Mouse (Mus musculus): ENCODE results near the gene Palmd. TPM values are rescaled to one million over a fixed set of nuclear protein-coding genes. Genes with fewer than 3 reads are reported as not detected.

Gene Palmd
- total RNA-seq, 2 experiments from 2014 or later = 54.5 to 71.2 TPM

DNA sequence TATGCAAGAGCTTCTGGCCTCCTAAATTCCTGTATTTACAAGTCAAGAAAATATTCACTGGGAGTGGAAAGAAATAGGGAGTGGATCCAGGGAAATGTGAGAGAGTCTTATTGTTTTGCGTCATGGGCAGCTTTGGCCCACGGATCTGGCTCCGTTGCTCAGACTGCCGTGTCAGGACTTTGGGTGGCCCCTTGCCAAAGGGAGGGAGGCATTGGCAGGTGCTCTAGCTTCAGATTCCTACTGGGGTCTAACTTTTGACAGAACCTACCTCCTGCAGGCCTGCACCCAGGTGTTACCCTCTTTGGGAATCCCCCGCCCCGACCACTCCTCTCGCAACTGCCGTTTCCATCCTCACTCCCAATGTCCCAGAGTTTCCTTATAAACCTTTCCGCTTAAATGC, 4.4 kb downstream of the Palmd start:
- intact Hi-C loops (cut with DNase I) = loop anchor here (5.0 to 10.0 kb wide), 2 partner anchors 37 to 160 kb away; partner anchors contain the start of gene Agl
- DNase-seq (ENCODE audit: low spot score) = peak; percentile 71

DNA sequence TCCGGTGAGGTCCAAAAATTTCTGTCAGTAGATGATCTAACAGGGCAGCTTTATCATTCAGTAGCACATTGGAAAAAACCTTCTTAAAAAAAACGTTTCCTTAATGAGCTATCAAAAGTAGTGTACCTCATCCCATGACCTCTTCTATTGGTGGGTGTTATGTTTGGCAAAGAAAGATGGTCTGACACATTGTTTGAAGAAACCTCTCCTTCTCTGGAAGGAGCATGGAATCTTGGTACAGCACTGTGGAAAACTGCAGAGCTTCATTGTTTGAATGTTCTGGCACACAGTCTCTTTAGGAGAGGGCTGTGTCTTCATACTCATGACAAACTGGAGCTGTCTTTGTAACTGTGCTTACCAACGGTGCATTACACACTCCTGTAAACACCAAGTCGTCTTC, 5.6 kb downstream of the Palmd start:
- intact Hi-C loops (cut with DNase I) = loop anchor here (5.0 to 10.0 kb wide), 2 partner anchors 36 to 158 kb away; partner anchors contain the start of gene Agl
- no peak for DNase-seq (ENCODE audit: low spot score)

DNA sequence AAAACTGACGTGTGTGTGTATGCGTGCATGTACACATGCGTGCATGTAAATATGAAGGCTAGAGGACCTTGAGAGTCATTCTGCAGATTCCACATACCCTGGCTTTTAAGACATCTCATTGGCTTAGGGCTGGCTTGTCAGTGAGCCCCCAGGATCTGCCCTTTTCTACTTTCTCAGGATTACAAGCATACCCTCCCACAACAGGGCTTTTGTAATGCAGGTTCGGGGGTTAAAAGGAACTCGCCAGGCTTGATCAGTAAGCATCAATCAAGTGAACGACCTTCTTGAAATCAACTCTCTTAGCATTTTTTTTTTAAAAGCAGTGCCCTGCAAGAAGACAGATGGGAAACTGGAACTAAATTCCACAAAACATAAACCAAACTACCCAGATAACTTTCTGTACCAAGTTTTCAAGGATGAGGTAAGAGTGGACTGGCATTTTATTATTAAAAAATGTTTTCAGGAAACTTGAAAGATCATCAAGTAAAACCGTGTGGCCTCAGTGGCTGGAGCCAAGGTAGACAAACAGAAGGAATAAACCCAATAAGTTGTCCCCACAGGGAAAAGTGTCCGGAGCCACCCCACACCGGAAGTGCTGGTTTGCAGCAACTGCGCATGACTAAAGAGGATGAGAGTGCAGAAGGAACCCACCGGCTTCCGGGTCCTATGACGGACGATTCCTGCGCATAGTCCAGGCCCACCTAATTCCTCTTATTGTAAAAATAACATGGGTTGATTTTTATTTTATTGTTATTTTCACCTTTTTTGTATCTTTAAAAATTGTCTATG, 7.2 kb downstream of the Palmd start:
- intact Hi-C loops (cut with DNase I) = loop anchor here (5.0 to 10.0 kb wide), 2 partner anchors 34 to 157 kb away; partner anchors contain the start of gene Agl
- DNase-seq (ENCODE audit: low spot score) = no peak

DNA sequence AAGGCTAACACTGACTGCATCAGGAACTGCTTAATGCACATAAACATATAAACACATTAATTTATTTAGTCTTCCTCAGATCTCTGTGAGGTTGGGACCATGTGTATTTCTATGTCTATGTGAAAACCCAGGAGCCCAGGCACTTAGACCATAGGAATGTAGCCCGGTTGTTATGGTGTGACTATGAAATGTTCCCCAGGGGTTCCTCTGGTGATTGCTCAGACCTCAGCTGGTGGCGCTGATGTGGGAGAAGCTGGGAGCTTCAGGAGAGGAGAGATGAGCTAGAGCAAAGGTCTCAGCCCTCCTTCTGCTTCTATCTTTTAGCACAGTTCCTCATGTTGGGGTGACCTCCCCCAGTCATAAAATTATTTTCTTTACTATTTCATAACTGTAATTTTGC, 8.4 kb downstream of the Palmd start:
- intact Hi-C loops (cut with DNase I) = loop anchor here (5.0 to 10.0 kb wide), 2 partner anchors 33 to 156 kb away; partner anchors contain the start of gene Agl
- no peak for DNase-seq (ENCODE audit: low spot score)

DNA sequence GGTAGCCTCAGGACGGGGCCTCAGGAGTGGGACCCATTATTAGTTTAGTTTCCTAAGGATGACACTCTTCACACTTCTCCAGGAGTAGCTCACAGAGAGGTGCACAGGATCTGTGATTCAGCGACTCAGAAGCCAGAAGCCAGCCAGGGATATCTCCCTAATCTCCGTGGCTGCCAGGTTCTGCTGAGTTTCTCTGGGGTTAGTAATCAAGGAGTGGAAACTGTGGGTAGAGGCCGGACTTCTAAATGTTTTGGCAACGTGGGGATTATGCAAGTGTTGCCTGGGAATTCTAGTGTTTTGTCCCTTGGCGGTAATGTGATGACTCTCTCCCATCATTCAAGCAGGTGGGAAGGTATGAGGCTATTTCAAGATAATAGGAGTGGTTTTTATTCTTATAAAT, 13.7 kb downstream of the Palmd start:
- intact Hi-C loops (cut with DNase I) = no loop called here
- DNase-seq (ENCODE audit: low spot score) = no peak

DNA sequence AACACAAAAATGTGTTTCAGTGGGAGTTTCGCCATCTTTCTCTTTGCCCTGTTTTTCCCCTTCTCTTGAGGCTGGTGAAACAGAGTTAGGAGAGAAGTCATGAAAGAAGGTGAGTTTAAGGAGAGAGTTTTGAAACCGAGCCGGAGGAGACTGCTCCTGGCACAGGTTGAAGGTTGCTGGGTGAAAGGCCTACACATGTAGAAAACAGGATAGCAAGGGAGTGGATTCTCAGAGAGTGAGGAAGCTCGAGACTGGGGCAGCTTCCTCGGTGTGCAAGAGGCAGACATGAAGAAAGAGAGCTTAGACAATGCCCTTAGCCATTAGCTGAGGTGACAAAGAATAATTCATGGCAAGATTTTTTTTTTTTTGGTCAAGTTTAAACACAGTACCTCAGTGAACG, 15.4 kb downstream of the Palmd start:
- no peak for DNase-seq (ENCODE audit: low spot score)
- intact Hi-C loops (cut with DNase I) = loop anchor here (2.0 kb wide), 1 partner anchor 13 kb away; no protein-coding TSS in a partner anchor

DNA sequence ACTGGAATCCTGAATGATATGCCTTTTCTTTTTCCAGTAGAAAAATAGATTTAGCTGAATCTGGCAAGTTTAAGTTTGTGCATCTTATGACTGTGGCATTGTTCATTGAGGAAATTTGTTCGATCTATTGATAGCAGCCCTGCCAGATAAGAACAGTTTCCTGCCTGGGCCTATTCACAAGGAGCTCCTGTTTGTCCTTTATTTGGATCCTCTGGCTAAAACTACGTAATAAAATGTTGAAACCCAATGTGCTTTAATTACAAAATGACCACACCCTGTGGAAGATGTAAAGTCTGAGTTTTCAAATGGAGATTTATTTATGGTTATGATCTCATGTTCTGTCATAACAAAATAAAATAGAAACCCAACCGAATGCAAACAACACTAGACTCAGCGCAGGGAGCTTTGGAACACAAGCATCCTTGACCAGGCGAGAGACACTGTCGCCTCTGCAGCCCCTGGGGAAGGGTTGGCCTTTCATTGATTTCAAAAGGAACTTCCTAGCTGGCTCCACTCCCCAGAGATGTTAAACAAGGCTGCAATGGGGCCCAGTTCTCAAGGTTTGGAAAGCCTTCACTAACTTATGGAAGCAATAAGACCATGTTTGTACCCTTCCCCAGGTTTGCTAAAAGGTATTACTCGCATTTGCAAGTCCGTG, 16.4 kb downstream of the Palmd start:
- intact Hi-C loops (cut with DNase I) = loop anchor here (2.0 kb wide), 1 partner anchor 14 kb away; no protein-coding TSS in a partner anchor
- DNase-seq (ENCODE audit: low spot score) = no peak

DNA sequence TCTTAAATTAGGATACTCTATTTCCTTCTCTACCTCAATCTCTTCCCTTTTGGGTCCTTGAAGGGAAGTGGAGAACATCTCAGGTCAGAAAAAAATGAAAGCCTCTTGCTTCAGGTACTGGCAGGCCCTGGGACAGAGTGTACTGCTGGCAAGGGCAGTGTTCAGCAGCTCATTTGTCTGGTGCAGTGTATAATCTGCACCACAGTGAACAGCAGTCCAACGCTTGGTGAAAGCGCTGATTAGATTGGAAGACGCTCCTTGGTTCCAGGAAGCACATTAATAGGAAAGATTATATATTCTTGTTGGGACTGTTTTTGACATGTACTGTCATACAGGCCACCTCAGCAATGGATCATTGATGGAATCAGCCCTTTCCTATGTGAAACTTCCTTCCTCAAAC, 17.3 kb downstream of the Palmd start:
- DNase-seq (ENCODE audit: low spot score) = no peak
- intact Hi-C loops (cut with DNase I) = no loop called here

DNA sequence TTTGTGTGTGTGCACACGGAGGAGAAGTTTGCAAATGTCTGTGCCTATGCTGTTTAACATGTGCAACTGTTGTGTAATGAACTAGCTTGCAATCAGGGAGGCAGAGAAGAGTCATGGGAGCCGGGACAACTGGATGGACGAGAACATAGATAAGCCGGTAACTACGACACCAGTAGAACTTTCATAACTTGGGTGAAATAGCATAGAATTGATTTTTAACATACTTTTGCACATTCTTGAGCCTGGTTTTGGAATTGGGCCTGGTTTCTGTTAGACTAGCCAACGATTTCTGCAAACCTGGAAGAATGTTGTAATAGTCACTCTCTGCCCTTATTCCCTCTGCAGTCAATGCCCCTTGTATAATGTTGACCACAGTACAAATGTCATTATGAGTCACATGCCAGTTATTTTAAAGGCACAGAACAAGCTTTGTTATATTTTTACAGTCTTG, 18.1 kb downstream of the Palmd start:
- intact Hi-C loops (cut with DNase I) = no loop called here
- DNase-seq (ENCODE audit: low spot score) = no peak

DNA sequence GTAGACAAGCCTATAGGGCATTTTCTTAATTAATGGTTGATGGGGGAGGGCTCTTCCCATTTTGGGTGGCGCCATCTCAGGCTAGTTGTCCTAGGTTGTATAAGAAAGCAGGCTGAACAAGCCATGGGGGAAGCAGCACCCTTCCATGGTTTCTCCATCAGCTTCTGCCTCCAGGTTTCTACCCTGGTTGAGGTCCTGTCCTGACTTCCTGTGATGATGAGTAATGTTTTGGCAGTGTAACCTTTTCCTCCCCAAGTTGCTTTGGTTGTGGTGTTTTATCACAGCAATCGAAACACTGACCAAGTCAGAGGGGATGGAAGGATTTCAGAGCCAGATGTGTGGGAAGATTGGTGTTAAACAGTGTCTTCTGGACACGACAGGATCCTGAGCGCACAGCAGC, 22.3 kb downstream of the Palmd start:
- DNase-seq (ENCODE audit: low spot score) = no peak
- intact Hi-C loops (cut with DNase I) = no loop called here

DNA sequence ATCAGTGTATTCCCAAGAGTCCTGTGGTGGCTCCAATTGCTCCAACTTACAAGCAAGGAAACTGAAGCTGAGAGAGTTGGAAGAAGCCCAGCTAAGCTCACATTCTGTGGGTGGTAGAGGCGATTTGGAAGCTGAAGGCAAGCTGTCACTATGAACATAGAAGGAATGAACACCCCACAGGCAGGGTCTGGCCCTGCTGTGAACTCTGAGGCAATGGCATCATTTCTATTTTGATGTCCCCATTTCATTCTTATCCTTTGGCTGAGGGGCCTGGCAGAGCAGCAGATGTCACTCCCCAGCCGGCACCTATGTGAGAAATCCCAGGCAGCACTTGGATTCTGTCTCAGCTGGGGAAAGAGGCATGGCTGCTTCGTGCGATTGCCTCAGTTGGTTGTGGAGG, 25.4 kb downstream of the Palmd start:
- no peak for DNase-seq (ENCODE audit: low spot score)
- intact Hi-C loops (cut with DNase I) = no loop called here

DNA sequence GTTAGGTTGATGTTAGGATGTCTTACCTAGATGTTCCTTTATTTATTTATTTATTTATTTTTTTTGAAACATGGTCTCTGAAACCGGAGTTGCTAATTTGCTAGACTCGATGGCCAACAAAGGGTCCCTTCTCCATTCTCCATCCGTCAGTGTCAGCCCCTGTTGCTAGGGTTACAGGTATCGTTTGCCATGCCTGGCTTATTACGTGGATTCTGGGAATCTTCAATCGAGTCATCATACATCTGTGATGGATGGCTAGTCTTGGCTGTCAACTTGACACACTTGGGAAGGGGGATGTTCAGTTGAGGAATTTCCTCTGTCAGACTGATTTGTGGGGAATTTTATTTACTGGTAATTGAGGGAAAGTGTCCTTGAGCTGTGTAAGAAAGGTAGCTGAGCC, 26.0 kb downstream of the Palmd start:
- intact Hi-C loops (cut with DNase I) = no loop called here
- DNase-seq (ENCODE audit: low spot score) = no peak

DNA sequence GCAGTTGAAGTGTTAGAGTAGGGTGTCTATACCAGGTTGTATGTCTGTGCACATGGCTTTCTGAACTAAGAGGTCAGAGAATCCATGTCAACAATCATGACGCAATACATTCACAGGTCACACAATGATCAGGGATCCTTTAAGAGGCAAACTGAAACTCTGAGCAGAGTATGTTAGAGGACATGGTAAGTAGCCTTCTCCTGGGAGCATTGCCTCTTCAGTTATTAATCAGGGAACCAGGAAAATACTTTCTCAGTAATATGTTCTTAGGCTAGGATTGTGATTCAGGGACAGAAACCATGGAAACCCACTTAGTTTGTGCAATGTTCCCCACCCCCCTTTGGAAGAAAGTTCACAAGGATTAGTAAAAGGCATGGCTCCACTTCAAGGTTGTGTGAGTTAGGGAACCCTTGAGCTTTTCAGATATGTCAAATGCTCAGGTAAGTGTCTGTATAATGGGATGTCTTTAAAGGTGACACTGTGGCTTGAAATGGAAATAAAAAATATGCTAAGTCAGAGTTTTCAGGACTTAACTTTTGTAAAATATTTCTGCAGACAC, 27.1 kb downstream of the Palmd start:
- no peak for DNase-seq (ENCODE audit: low spot score)
- intact Hi-C loops (cut with DNase I) = no loop called here

DNA sequence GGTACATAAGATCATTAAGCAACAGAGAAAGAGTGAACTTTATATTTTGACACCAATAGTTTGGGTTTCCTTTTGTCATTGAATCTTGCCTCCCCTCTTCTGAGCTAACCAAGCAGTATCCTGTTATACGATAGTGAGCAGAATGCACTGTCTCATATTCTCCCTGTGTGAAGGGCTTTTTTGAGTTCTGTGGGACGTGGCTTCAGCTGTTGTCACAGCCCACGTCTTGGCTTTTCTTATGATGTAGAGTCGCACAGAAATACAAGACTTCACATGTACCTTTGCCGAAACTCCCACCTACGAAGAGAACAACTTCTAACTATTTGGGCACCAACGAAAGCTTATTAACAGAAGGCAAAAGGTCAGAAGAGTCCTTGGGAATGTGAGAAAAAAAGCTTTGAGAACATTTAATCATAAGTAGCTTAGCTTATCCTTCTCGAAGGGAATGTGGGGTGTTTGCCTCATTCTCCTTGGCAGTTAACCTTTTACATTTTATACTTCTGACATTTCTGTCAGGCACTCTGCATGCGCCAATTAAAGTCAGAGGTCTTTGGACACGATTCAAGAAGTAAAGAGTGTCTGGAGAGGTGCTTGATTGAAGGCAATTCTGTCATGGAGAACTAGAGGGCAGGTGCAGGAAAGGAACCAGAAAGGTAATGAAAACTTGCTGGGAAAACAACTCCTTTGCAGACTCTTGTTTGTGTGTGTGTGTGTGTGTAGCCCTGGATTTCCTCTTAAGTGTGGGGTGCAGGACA, 27.8 kb downstream of the Palmd start:
- DNase-seq (ENCODE audit: low spot score) = no peak
- intact Hi-C loops (cut with DNase I) = no loop called here

DNA sequence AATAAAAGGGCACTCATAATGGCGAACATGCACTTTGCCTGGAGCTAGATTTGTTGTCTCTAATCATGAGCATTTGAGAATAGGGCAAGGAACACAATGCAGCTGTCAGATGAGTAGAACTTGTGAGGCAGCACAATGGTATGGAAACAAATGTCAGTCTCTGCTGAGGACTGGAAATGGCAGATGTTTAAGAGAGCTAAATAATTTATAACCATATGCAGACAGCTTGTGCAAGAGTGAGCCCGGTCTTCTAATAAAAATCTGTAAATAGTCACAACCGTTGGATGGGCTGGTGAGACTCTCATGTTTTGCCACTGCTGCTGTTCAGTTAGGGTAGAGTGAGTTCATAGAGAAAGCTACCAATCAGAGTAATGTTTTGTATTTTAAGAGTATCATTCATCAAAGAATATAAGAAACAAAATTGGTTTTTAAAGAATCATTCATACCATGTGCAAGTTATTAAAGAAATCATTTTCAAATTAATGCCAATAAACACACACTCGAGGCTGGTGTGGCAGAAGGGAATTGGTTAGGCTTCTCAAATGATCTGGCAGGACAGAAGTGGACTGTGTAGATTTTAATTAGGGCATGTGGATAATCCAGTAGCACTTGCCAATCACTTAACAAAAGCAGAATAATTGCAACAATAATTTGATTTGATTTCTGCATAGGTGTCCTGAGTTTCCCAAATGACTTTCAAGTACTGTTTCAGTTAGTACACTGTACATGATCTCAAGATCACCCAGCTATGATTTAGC, 31.7 kb downstream of the Palmd start:
- DNase-seq (ENCODE audit: low spot score) = no peak
- intact Hi-C loops (cut with DNase I) = no loop called here

DNA sequence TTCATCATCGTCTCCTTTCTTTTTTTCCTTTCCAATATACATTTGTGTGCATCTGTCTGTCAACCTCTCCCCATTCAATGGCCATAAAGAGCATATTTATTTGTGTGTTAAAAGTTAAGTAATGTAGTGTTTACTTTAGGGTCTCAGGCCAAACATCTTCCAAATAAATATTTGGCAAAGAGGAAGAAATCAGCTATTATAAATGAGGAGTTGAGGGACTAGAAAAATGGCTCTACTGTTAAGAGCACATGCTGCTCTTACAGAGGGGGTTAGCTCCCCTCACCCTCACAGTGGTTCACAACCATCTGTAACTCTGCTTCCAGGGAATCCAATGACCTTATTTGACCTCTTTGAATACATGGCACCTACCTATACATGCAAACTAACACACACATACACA, 35.6 kb downstream of the Palmd start:
- DNase-seq (ENCODE audit: low spot score) = no peak
- intact Hi-C loops (cut with DNase I) = no loop called here

DNA sequence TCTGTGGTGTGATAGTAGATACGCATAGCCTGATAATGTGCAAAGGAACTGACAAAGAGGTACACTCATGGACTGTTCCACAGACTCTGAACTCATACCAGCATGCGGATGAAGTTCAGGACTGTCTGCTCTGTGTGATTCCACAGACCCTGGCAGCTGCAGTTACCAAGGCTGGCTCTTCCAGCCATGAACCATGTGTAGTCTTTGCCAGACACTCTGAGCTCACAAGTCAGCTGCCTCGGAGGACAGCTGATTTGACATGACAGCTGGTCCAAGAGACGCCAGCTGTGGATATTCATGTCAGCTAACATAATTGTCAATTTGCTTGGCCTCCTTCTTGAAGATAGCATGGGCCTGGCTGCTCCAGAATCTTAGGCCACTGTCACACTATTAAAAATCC, 39.8 kb downstream of the Palmd start:
- no peak for DNase-seq (ENCODE audit: low spot score)
- intact Hi-C loops (cut with DNase I) = loop anchor here (5.0 kb wide), 1 partner anchor 33 kb away; no protein-coding TSS in a partner anchor

DNA sequence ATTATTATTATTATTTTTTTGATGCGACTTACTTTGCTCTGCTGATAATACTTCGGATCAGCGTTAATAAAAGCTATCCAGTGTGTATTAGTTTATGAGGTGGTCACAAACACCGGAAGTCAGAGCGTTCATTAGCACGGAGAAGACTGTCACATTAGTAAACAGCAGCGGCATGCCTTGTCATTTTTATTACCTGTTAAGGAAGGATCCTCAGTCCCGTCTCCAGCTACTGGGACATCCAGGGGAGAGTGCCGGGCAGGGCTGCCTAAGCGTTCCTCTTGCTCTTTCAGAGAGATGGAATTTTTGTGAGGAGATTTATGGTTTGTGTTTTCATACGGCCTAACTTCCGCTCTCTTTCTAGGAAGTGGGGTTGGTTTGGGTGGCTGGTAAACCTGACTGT, 45.7 kb downstream of the Palmd start:
- intact Hi-C loops (cut with DNase I) = loop anchor here (5.0 kb wide), 1 partner anchor 144 kb away; no protein-coding TSS in a partner anchor
- DNase-seq (ENCODE audit: low spot score) = no peak

DNA sequence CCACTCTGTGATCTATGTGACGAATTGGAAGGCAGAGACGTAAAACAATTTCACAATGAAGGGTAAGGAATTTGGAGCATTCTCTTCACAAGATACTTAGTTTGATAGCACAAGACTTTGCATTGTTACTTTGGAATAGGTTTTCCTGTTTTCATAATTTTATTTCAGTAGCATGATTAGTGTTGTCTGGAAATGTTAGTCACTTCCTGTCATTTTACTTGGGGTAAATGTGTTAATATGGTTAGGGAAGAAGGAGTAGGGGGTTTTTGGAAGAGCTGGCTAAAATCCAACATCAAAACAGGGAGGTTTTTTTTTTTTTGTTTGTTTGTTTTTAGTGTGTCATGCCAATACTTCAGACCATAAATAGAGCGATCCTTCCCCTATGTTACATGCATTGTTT, 47.3 kb downstream of the Palmd start:
- intact Hi-C loops (cut with DNase I) = loop anchor here (5.0 kb wide), 1 partner anchor 146 kb away; no protein-coding TSS in a partner anchor
- DNase-seq (ENCODE audit: low spot score) = no peak
